24 mouse cellular contexts compared by ENCODE assay signal in genomic region chr1:184182163-184182562, GRCm38 (mm10).
A peak's percentile ranks its signal among the peaks of the same experiment; 100 is the strongest.
DNase-seq lines count a peak whose midpoint lies in the region; ATAC-seq and TF ChIP-seq lines count a peak whose summit lies in the region.
"Had no signal": no experiment of that assay in that cellular context is flagged by ENCODE, and none has a peak within 500 bp of the region (broad histone marks: within the 10 kb centered on the region; RNA-seq: fewer than 3 reads in every experiment).

No protein-coding gene starts in this region.

- in situ Hi-C loops in CH12.LX (cut with MboI; ENCODE audit: low pct_ligation_motif_present, low pct_unique_long_range_greater_than_20kb, low sequenced_read_pairs), result no loop called here

- dilution Hi-C loops in CH12.LX (cut with MboI; ENCODE audit: extremely low pct_ligation_motif_present, extremely low pct_unique_long_range_greater_than_20kb, low sequenced_read_pairs), result no loop called here

- ATAC-seq in granulocyte monocyte progenitor cell, adult 5-6 weeks (replicated peaks; ENCODE audit: poor library complexity, severe bottlenecking), result no peak
- ATAC-seq: forebrain, embryonic 14.5 days; forebrain, embryonic 16.5 days had no signal

- peaks cover 5 to 36% of the 10 kb centered on the region in 2 experiments; a peak in 3 of 4 replicates for H3K4me1 ChIP-seq in CH12.LX (ENCODE audit: control insufficient read depth in 1 of 2, insufficient read depth in 2 of 2)
- H3K4me1 ChIP-seq: embryonic facial prominence, embryonic 13.5 days; embryonic facial prominence, embryonic 15.5 days; forebrain, embryonic 10.5 days; forebrain, embryonic 12.5 days had no signal

- H3K27ac ChIP-seq in CH12.LX (ENCODE audit: insufficient read depth, low read depth), result no peak overlapping the region
- H3K27ac ChIP-seq: embryonic facial prominence, embryonic 13.5 days; embryonic facial prominence, embryonic 15.5 days; forebrain, embryonic 10.5 days; forebrain, embryonic 12.5 days had no signal

- peaks cover 2% of the 10 kb centered on the region for H3K9me3 ChIP-seq in CH12.LX (replicated peaks; ENCODE audit: low read length)
- H3K9me3 ChIP-seq: embryonic facial prominence, embryonic 13.5 days; embryonic facial prominence, embryonic 15.5 days; forebrain, embryonic 10.5 days; forebrain, embryonic 12.5 days had no signal

- peak; percentile 92 for TF ChIP-seq EP300 in CH12.LX (IDR thresholded peaks at IDR 0.05; ENCODE audit: low read length)

- H3K9ac ChIP-seq in CH12.LX (ENCODE audit: insufficient read depth, low read depth), result no peak overlapping the region
- H3K9ac ChIP-seq: embryonic facial prominence, embryonic 13.5 days; embryonic facial prominence, embryonic 15.5 days; forebrain, embryonic 12.5 days had no signal

- no peaks in the 10 kb centered on the region for H3K79me2 ChIP-seq in CH12.LX (replicated peaks; ENCODE audit: control insufficient read depth, extremely low read depth, insufficient read depth, poor library complexity, severe bottlenecking)

- peak; percentile 8 for DNase-seq in heart, adult 11 months
- DNase-seq in heart, adult 18-20 months, result no peak
- DNase-seq in A20 (ENCODE audit: low read depth, low spot score) (peak; percentile 52), CH12.LX (ENCODE audit: extremely low read depth) (peak; percentile 77)
- no peak for DNase-seq in layer of hippocampus, adult 11-12 months (ENCODE audit: low spot score)
- DNase-seq: adrenal gland, adult 2 months; adrenal gland, postnatal 10 days; adrenal gland, postnatal 25 days; B cell, adult 2 months; cerebellum, adult 11 months; cerebellum, adult 18-20 months; cerebellum, adult 8-10 months; cerebellum, adult 9-11 months; cerebellum, postnatal 14 days; cerebellum, postnatal 36 days; embryo, embryonic 11 days had no signal

- no peak overlapping the region for H3K4me3 ChIP-seq in CH12.LX (replicated peaks in 1 of 3; ENCODE audit: low read depth in 2 of 3, low read length in 2 of 3, poor library complexity in 1 of 3)
- H3K4me3 ChIP-seq: embryonic facial prominence, embryonic 13.5 days; embryonic facial prominence, embryonic 15.5 days; erythroblast, embryonic 14.5 days; forebrain, embryonic 10.5 days; forebrain, embryonic 12.5 days had no signal

- no peaks in the 10 kb centered on the region for H3K36me3 ChIP-seq in CH12.LX (replicated peaks in 1 of 2; ENCODE audit: control insufficient read depth in 1 of 2, insufficient read depth in 1 of 2, low read length in 1 of 2)
- H3K36me3 ChIP-seq: embryonic facial prominence, embryonic 13.5 days; embryonic facial prominence, embryonic 15.5 days; forebrain, embryonic 10.5 days; forebrain, embryonic 12.5 days had no signal

- H3K27me3 ChIP-seq in CH12.LX (replicated peaks), result no peaks in the 10 kb centered on the region
- H3K27me3 ChIP-seq: embryonic facial prominence, embryonic 13.5 days; embryonic facial prominence, embryonic 15.5 days; forebrain, embryonic 12.5 days had no signal

- TF ChIP-seq RAD21 in CH12.LX (IDR thresholded peaks at IDR 0.05; ENCODE audit: low read depth, low read length), result no peak

- no peak for TF ChIP-seq CTCF in CH12.LX (conservative IDR thresholded peaks at IDR 0.05 in 1 of 2, IDR thresholded peaks at IDR 0.05 in 1 of 2; ENCODE audit: low read depth in 2 of 2, low read length in 2 of 2)

- no peak for TF ChIP-seq POLR2A in CH12.LX (IDR thresholded peaks at IDR 0.05; ENCODE audit: low read depth, low read length)

- H3K4me2 ChIP-seq in CH12.LX (ENCODE audit: insufficient read depth, low read depth, poor library complexity, severe bottlenecking), result no peak overlapping the region
- H3K4me2 ChIP-seq: embryonic facial prominence, embryonic 13.5 days; embryonic facial prominence, embryonic 15.5 days; forebrain, embryonic 12.5 days had no signal

TF ChIP-seq in CH12.LX, 34 proteins besides CTCF, POLR2A, EP300 and RAD21:
- peak; percentile 63 for TF ChIP-seq MAX (IDR thresholded peaks at IDR 0.05; ENCODE audit: low read length)
- no peak for TF ChIP-seq CHD1 (IDR thresholded peaks at IDR 0.05; ENCODE audit: low read depth, low read length)
- peak; percentile 67 for TF ChIP-seq JUN (IDR thresholded peaks at IDR 0.05; ENCODE audit: insufficient read depth, low read depth, low read length)
- TF ChIP-seq CHD2 (IDR thresholded peaks at IDR 0.05; ENCODE audit: low read length), result peak; percentile 69
- TF ChIP-seq MAFK (IDR thresholded peaks at IDR 0.05; ENCODE audit: insufficient replicate concordance, low read length), result peak; percentile 67; the same call in 1 of the 2 replicates
- no peak for TF ChIP-seq UBTF (IDR thresholded peaks at IDR 0.05; ENCODE audit: low read depth, low read length)
- TF ChIP-seq MEF2A (IDR thresholded peaks at IDR 0.05; ENCODE audit: borderline replicate concordance, low read depth, low read length), result peak; percentile 71; the same call in 1 of the 2 replicates
- TF ChIP-seq RCOR1 (conservative IDR thresholded peaks at IDR 0.05; ENCODE audit: low read depth, low read length), result peak; percentile 91; the same call in 1 of the 2 replicates
- peak; percentile 38; the same call in 1 of the 2 replicates for TF ChIP-seq MXI1 (IDR thresholded peaks at IDR 0.05; ENCODE audit: low read depth, low read length)
- no peak for TF ChIP-seq MAZ (IDR thresholded peaks at IDR 0.05; ENCODE audit: low read depth, low read length)
- TF ChIP-seq MYC (IDR thresholded peaks at IDR 0.05; ENCODE audit: low read depth, low read length), result peak; percentile 50; the same call in 1 of the 2 replicates
- TF ChIP-seq ZNF384 (IDR thresholded peaks at IDR 0.05; ENCODE audit: low read depth, low read length), result 0 out of 2 replicates have a peak, but pooled peaks have one; percentile 12
- peak; percentile 85 for TF ChIP-seq TCF12 (IDR thresholded peaks at IDR 0.05; ENCODE audit: low read depth, low read length)
- peak; percentile 77 for TF ChIP-seq JUND (conservative IDR thresholded peaks at IDR 0.05; ENCODE audit: low read depth, low read length)
- peak; percentile 89 for TF ChIP-seq ETS1 (conservative IDR thresholded peaks at IDR 0.05; ENCODE audit: low read depth, low read length)
- TF ChIP-seq ELF1 (IDR thresholded peaks at IDR 0.05; ENCODE audit: low read depth, low read length), result 0 out of 2 replicates have a peak, but pooled peaks have one; percentile 15
- peak; percentile 94 for TF ChIP-seq IRF4 (IDR thresholded peaks at IDR 0.05; ENCODE audit: low read depth, low read length)
- TF ChIP-seq BHLHE40 (IDR thresholded peaks at IDR 0.05; ENCODE audit: low read depth, low read length), result peak; percentile 100
- no peak for TF ChIP-seq USF1 (IDR thresholded peaks at IDR 0.05; ENCODE audit: low read depth, low read length)
TF ChIP-seq in CH12.LX: peak in this region for 15.

Comparison
In these comparisons a context has a peak if more than half of its experiments do, and no peak if none do; other contexts are left out.
1. DNase-seq: peak in heart, adult 11 months (single experiment), A20 (single experiment) and CH12.LX (single experiment); none in heart, adult 18-20 months (0 of 2) and layer of hippocampus, adult 11-12 months (single experiment).